Mouse (Mus musculus) hematopoietic multipotent progenitor cell, adult 10-12 weeks (in vitro differentiated cells): ENCODE data around the gene Hapln1. TPM values are rescaled to one million over a fixed set of nuclear protein-coding genes. Genes with fewer than 3 reads are reported as not detected.

Source experiments
- polyA plus RNA-seq: library from polyadenylated mRNA; stranded (reverse); fragments of >175 nt; gene quantifications from 2 replicates; pipeline ENCODE4 v1.2.3, GENCODE M21; 2012; ENCODE audit warnings: low replicate concordance

The Hapln1 gene
- polyA plus RNA-seq = not detected in 2 replicates

GRCm38 (mm10) chr13:89539205-89539886, at the start of gene Hapln1:
Gene Hapln1, plus strand, starts transcription at chr13:89539796.

Other genes starting within 250 kb of the Hapln1 start
- 0.03 and 0.05 TPM in 2 replicates for gene Vcan, start 202.7 kb downstream of the Hapln1 start, polyA plus RNA-seq